ENCODE assay signal across 2 mouse cellular contexts in genomic region chr14:122513511-122514036, GRCm38 (mm10).
TF ChIP-seq lines count a peak whose summit lies in the region.

No protein-coding gene starts in this region.

TF ChIP-seq in C2C12, 6 proteins besides CTCF, POLR2A, EP300 and RAD21 (continued from another document):
- peak; percentile 73 for TF ChIP-seq MYOD1 (IDR thresholded peaks at IDR 0.05; ENCODE audit: control insufficient read depth, insufficient read length, low read depth)

TF ChIP-seq in myocyte, 11 proteins besides CTCF, POLR2A, EP300 and RAD21 (continued from another document):
- TF ChIP-seq MYOD1 (IDR thresholded peaks at IDR 0.05; ENCODE audit: control insufficient read depth in 1 of 3, insufficient read length in 2 of 3, low read depth in 2 of 3), result peak in 2 of 3 experiments; percentile 61 to 82
- TF ChIP-seq CEBPB (IDR thresholded peaks at IDR 0.05; ENCODE audit: insufficient read depth, poor library complexity, severe bottlenecking), result peak; percentile 68; the same call in 1 of the 2 replicates
- TF ChIP-seq MAX (IDR thresholded peaks at IDR 0.05; ENCODE audit: low read depth), result no peak
- TF ChIP-seq MYOG (IDR thresholded peaks at IDR 0.05; ENCODE audit: control insufficient read depth in 1 of 3, insufficient read depth in 1 of 3, insufficient read length in 2 of 3, low read depth in 2 of 3), result peak in 1 of 3 experiments; percentile 82
- no peak for TF ChIP-seq E2F4 (IDR thresholded peaks at IDR 0.05; ENCODE audit: insufficient read depth)
- TF ChIP-seq TCF12 (IDR thresholded peaks at IDR 0.05; ENCODE audit: insufficient read depth, poor library complexity, severe bottlenecking), result peak; percentile 90
